Mouse (Mus musculus): ENCODE measurements around the gene Ece2. TPM values are rescaled to one million over a fixed set of nuclear protein-coding genes. Genes with fewer than 3 reads are reported as not detected.
"Not testable (repeated sequence)": the region's sequence is repeated elsewhere in the genome, so short reads cannot be mapped to it uniquely, and the experiment has no call there.

The Ece2 gene
- polyA plus RNA-seq, 1 experiment from 2014 or later: 0.14 TPM

- H3K36me3 ChIP-seq (replicated peaks; ENCODE audit: insufficient read depth, low read length): no peaks in the 10 kb centered on the region
- no peak for TF ChIP-seq CTCF (IDR thresholded peaks at IDR 0.05; ENCODE audit: low read depth)
- TF ChIP-seq EP300 (IDR thresholded peaks at IDR 0.05; ENCODE audit: low read depth): no peak
- H3K4me3 ChIP-seq (ENCODE audit: low read depth, low read length): no peak overlapping the region
- 0 out of 2 replicates have a peak, but pooled peaks cover 2% of the 10 kb centered on the region for H3K27me3 ChIP-seq (ENCODE audit: insufficient read depth, low read length)
- 78% methylated on average over 7 of the region's 7 CpGs for WGBS (ENCODE audit: insufficient replicate concordance)
- no peak overlapping the region for H3K9ac ChIP-seq (replicated peaks)
- no peak overlapping the region for H3K27ac ChIP-seq (ENCODE audit: low read depth)
- H3K4me2 ChIP-seq (ENCODE audit: low read depth, low read length): no peak overlapping the region
- H3K9me3 ChIP-seq (ENCODE audit: low read length): no peaks in the 10 kb centered on the region
- no peak for DNase-seq
- H3K4me1 ChIP-seq (ENCODE audit: insufficient read depth): 0 out of 2 replicates have a peak, but pooled peaks cover 2% of the 10 kb centered on the region
- ATAC-seq: no peak
Measured at GRCm38 (mm10) chr16:20643911-20644310, 14.3 kb downstream of the Ece2 start.

GRCm38 (mm10) chr16:20651076-20651946 is 21.7 kb downstream of the Ece2 start, which contains the start of gene Psmd2:
Gene Psmd2 (plus strand): TSS chr16:20651652.
- peak; percentile 97 for ATAC-seq
- DNase-seq: peak; percentile 98
- Histone ChIP-seq H3K27me3 (ENCODE audit: insufficient read depth, low read length) (no peaks in the 10 kb centered on the region), H3K4me1 (ENCODE audit: insufficient read depth) (peaks cover 16% of the 10 kb centered on the region), H3K4me3 (ENCODE audit: low read depth, low read length) (peak within 1 kb of the TSS; percentile 97), H3K4me2 (ENCODE audit: low read depth, low read length) (peak within 1 kb of the TSS; percentile 89), H3K36me3 (replicated peaks; ENCODE audit: insufficient read depth, low read length) (peaks cover 17% of the 10 kb centered on the region), H3K9ac (replicated peaks) (peak within 1 kb of the TSS; percentile 95), H3K27ac (ENCODE audit: low read depth) (peak within 1 kb of the TSS; percentile 73), H3K9me3 (ENCODE audit: low read length) (no peaks in the 10 kb centered on the region)
- 2% methylated on average over 46 of the region's 46 CpGs for WGBS (ENCODE audit: insufficient replicate concordance)
- TF ChIP-seq EP300 (IDR thresholded peaks at IDR 0.05; ENCODE audit: low read depth): 0 out of 2 replicates have a peak, but pooled peaks have one; percentile 18
- no peak; the same call in 1 of the 2 replicates for TF ChIP-seq CTCF (IDR thresholded peaks at IDR 0.05; ENCODE audit: low read depth)

GRCm38 (mm10) chr16:20651947-20652310 is 22.3 kb downstream of the Ece2 start:
- Histone ChIP-seq H3K36me3 (replicated peaks; ENCODE audit: insufficient read depth, low read length) (peaks cover 23% of the 10 kb centered on the region), H3K27ac (ENCODE audit: low read depth) (peak overlapping the region; percentile 73), H3K9me3 (ENCODE audit: low read length) (no peaks in the 10 kb centered on the region), H3K27me3 (ENCODE audit: insufficient read depth, low read length) (no peaks in the 10 kb centered on the region), H3K9ac (replicated peaks) (peak overlapping the region; percentile 95), H3K4me3 (ENCODE audit: low read depth, low read length) (peak overlapping the region; percentile 97), H3K4me2 (ENCODE audit: low read depth, low read length) (peak overlapping the region; percentile 89), H3K4me1 (ENCODE audit: insufficient read depth) (peaks cover 16% of the 10 kb centered on the region)
- ATAC-seq (peak; percentile 46), DNase-seq (no peak)
- 7% methylated on average over 12 of the region's 12 CpGs for WGBS (ENCODE audit: insufficient replicate concordance)
- TF ChIP-seq CTCF (IDR thresholded peaks at IDR 0.05; ENCODE audit: low read depth) (no peak), EP300 (IDR thresholded peaks at IDR 0.05; ENCODE audit: low read depth) (no peak)

GRCm38 (mm10) chr16:20653315-20653714 is 23.7 kb downstream of the Ece2 start:
- Histone ChIP-seq H3K27ac (ENCODE audit: low read depth) (no peak overlapping the region), H3K4me1 (ENCODE audit: insufficient read depth) (peaks cover 16% of the 10 kb centered on the region), H3K27me3 (ENCODE audit: insufficient read depth, low read length) (no peaks in the 10 kb centered on the region), H3K4me2 (ENCODE audit: low read depth, low read length) (peak overlapping the region; percentile 89; the same call in 1 of the 2 replicates), H3K9me3 (ENCODE audit: low read length) (no peaks in the 10 kb centered on the region), H3K9ac (replicated peaks) (no peak overlapping the region), H3K4me3 (ENCODE audit: low read depth, low read length) (no peak overlapping the region), H3K36me3 (replicated peaks; ENCODE audit: insufficient read depth, low read length) (peaks cover 32% of the 10 kb centered on the region)
- TF ChIP-seq CTCF (IDR thresholded peaks at IDR 0.05; ENCODE audit: low read depth) (no peak), EP300 (IDR thresholded peaks at IDR 0.05; ENCODE audit: low read depth) (no peak)
- no peak for DNase-seq
- no peak for ATAC-seq
- WGBS (ENCODE audit: insufficient replicate concordance): 48% methylated on average over 2 of the region's 2 CpGs

- Histone ChIP-seq H3K9me3 (ENCODE audit: low read length) (no peaks in the 10 kb centered on the region), H3K4me3 (ENCODE audit: low read depth, low read length) (no peak overlapping the region), H3K36me3 (replicated peaks; ENCODE audit: insufficient read depth, low read length) (peaks cover 69% of the 10 kb centered on the region), H3K9ac (replicated peaks) (no peak overlapping the region), H3K27ac (ENCODE audit: low read depth) (no peak overlapping the region), H3K27me3 (ENCODE audit: insufficient read depth, low read length) (no peaks in the 10 kb centered on the region), H3K4me1 (ENCODE audit: insufficient read depth) (peaks cover 5% of the 10 kb centered on the region), H3K4me2 (ENCODE audit: low read depth, low read length) (no peak overlapping the region)
- WGBS (ENCODE audit: insufficient replicate concordance): 81% methylated on average over 4 of the region's 4 CpGs
- ATAC-seq: no peak
- no peak for DNase-seq
- no peak for TF ChIP-seq CTCF (IDR thresholded peaks at IDR 0.05; ENCODE audit: low read depth)
- TF ChIP-seq EP300 (IDR thresholded peaks at IDR 0.05; ENCODE audit: low read depth): no peak
Measured at GRCm38 (mm10) chr16:20657661-20658060, 28.0 kb downstream of the Ece2 start.

GRCm38 (mm10) chr16:20668013-20668412 is 38.4 kb downstream of the Ece2 start, which contains the start of gene Eif4g1:
Gene Eif4g1 (plus strand): TSS chr16:20668313.
- not testable (repeated sequence) for H3K9ac ChIP-seq (replicated peaks)

More at GRCm38 (mm10) chr16:20668013-20668412, 38.4 kb downstream of the Ece2 start, which contains the start of gene Eif4g1:
- 75% methylated on average over 3 of the region's 6 CpGs for WGBS (ENCODE audit: insufficient replicate concordance)
- H3K9me3 ChIP-seq (ENCODE audit: low read length); ATAC-seq; H3K27me3 ChIP-seq (ENCODE audit: insufficient read depth, low read length); H3K36me3 ChIP-seq (replicated peaks; ENCODE audit: insufficient read depth, low read length); DNase-seq; H3K4me1 ChIP-seq (ENCODE audit: insufficient read depth); H3K27ac ChIP-seq (ENCODE audit: low read depth); H3K4me3 ChIP-seq (ENCODE audit: low read depth, low read length); H3K4me2 ChIP-seq (ENCODE audit: low read depth, low read length): not testable (repeated sequence)

Data from liver, postnatal 0 days (tissue).